Mouse (Mus musculus) forebrain, embryonic 14.5 days (tissue): ENCODE measurements around the gene Ncoa4. TPM values are rescaled to one million over a fixed set of nuclear protein-coding genes. Genes with fewer than 3 reads are reported as not detected.
A peak's percentile ranks its signal among the peaks of the same experiment; 100 is the strongest.

Experiments
- ATAC-seq: fragments of 200-750 bp; cut with Nextera tagmentation; 2 replicates; pipeline ENCODE4 v1.8.0; 2017; ENCODE audit warnings: mild to moderate bottlenecking, moderate library complexity
- DNase-seq: peaks from one replicate; pipeline ENCODE4 v3.0.0-alpha.2; 2015; ENCODE audit warnings: low spot score
- H3K27ac ChIP-seq: fragments of 300-500 bp; sonication (generic); 2 replicates; pipeline ENCODE4 v1.5.1; 2014; ENCODE audit warnings: low read depth, mild to moderate bottlenecking, control low read depth, low read length, moderate library complexity
- H3K27me3 ChIP-seq: fragments of 300-500 bp; sonication (generic); replicated peaks from 2 replicates; pipeline ENCODE4 v1.6.1; 2014; ENCODE audit warnings: low read length, control low read depth, mixed read lengths; ENCODE audit not compliant: control insufficient read depth, insufficient read depth
- H3K36me3 ChIP-seq: fragments of 300-500 bp; sonication (generic); 2 replicates; pipeline ENCODE4 v1.6.1; 2014; ENCODE audit warnings: low read length, control low read depth; ENCODE audit not compliant: control insufficient read depth, insufficient read depth
- H3K4me1 ChIP-seq: fragments of 300-500 bp; sonication (generic); 2 replicates; pipeline ENCODE4 v1.6.1; 2014; ENCODE audit warnings: antibody characterized with exemption, low read length, control low read depth; ENCODE audit not compliant: control insufficient read depth, insufficient read depth
- H3K4me2 ChIP-seq: fragments of 300-500 bp; sonication (generic); 2 replicates; pipeline ENCODE4 v1.6.1; 2014; ENCODE audit warnings: mild to moderate bottlenecking, control low read depth, low read length
- H3K4me3 ChIP-seq: fragments of 300-500 bp; sonication (generic); 2 replicates; pipeline ENCODE4 v1.5.1; 2014; ENCODE audit warnings: low read depth, low read length, control low read depth
- H3K9ac ChIP-seq: fragments of 300-500 bp; sonication (generic); 2 replicates; pipeline ENCODE4 v1.6.1; 2014; ENCODE audit warnings: mild to moderate bottlenecking, low read length, control low read depth, moderate library complexity
- H3K9me3 ChIP-seq: fragments of 300-500 bp; sonication (generic); replicated peaks from 2 replicates; pipeline ENCODE4 v1.6.1; 2016; ENCODE audit warnings: low read length, control low read depth, mixed read lengths; ENCODE audit not compliant: control insufficient read depth
- WGBS: fragments of 180-500 bp; shearing (Covaris S2); extraction: QIAGEN DNeasy Blood & Tissue Kit; methylation state at CpG from one replicate; pipeline ENCODE4 v1.1.7; 2014; 5-methylcytosine and 5-hydroxymethylcytosine counted together
- polyA plus RNA-seq: library from polyadenylated mRNA; unstranded; fragments of >200 nt; fragmentation: Nextera tagmentation; extraction: Ambion mirVana; gene quantifications from 2 replicates; pipeline ENCODE4 v1.2.1, GENCODE M21; 2014

Ncoa4 gene
- polyA plus RNA-seq, 1 experiment from 2014 or later, result 137 TPM

- H3K27me3 ChIP-seq, result no peaks in the 10 kb centered on the region
- peak within 1 kb of the TSS; percentile 93 for H3K4me3 ChIP-seq
- H3K27ac ChIP-seq, result peak within 1 kb of the TSS; percentile 46; the same call in 1 of the 2 replicates
- peak within 1 kb of the TSS; percentile 95 for H3K9ac ChIP-seq
- WGBS, result under 1% methylated on average over 63 of the region's 77 CpGs
- peak within 1 kb of the TSS; percentile 79 for H3K4me2 ChIP-seq
- ATAC-seq (peak; percentile 97), DNase-seq (peak; percentile 93)
- H3K9me3 ChIP-seq, result no peaks in the 10 kb centered on the region
- H3K4me1 ChIP-seq, result peaks cover 21% of the 10 kb centered on the region
- peaks cover 18% of the 10 kb centered on the region for H3K36me3 ChIP-seq
These were observed 42.3 kb downstream of the Ncoa4 start, which contains the start of the genes Timm23 and Parg for GRCm38 (mm10) chr14:32201791-32202451. Timm23 (minus strand) TSS chr14:32201898. Parg (plus strand) TSS chr14:32201949.

- Histone ChIP-seq H3K9me3 (no peaks in the 10 kb centered on the region), H3K4me2 (no peak overlapping the region), H3K4me3 (no peak overlapping the region), H3K27ac (no peak overlapping the region), H3K27me3 (no peaks in the 10 kb centered on the region), H3K4me1 (no peaks in the 10 kb centered on the region), H3K36me3 (peaks cover 3% of the 10 kb centered on the region), H3K9ac (no peak overlapping the region)
- ATAC-seq (no peak), DNase-seq (no peak)
These were observed 66.9 kb downstream of the Ncoa4 start for GRCm38 (mm10) chr14:32226601-32227000.

- Histone ChIP-seq H3K9me3 (no peaks in the 10 kb centered on the region), H3K4me1 (no peaks in the 10 kb centered on the region), H3K27me3 (no peaks in the 10 kb centered on the region), H3K9ac (no peak overlapping the region), H3K4me3 (no peak overlapping the region), H3K4me2 (no peak overlapping the region), H3K36me3 (peaks cover 6% of the 10 kb centered on the region), H3K27ac (no peak overlapping the region)
- ATAC-seq (no peak), DNase-seq (peak; percentile 80)
- WGBS, result 2% methylated on average over 2 of the region's 2 CpGs
These were observed 69.3 kb downstream of the Ncoa4 start for GRCm38 (mm10) chr14:32228996-32229395.

Other genes with a start within 250 kb of the Ncoa4 start
- gene Galnt15, start 130.9 kb upstream of the Ncoa4 start, polyA plus RNA-seq, result 0.27 and 0.39 TPM in 2 replicates
- 16.4 and 20.4 TPM in 2 replicates for gene Oxnad1, start 74.5 kb upstream of the Ncoa4 start, polyA plus RNA-seq
- 81.5 and 93.3 TPM in 2 replicates for gene Dph3, start 74.1 kb upstream of the Ncoa4 start, polyA plus RNA-seq
- not detected in 2 replicates for gene Msmb, start 17.8 kb upstream of the Ncoa4 start, polyA plus RNA-seq
- 258 and 290 TPM in 2 replicates for gene Timm23, start 42.0 kb downstream of the Ncoa4 start, polyA plus RNA-seq
- gene Parg, start 42.1 kb downstream of the Ncoa4 start, polyA plus RNA-seq, result 41.0 and 43.2 TPM in 2 replicates
- gene Ogdhl, start 162.2 kb downstream of the Ncoa4 start, polyA plus RNA-seq, result 17.5 and 19.8 TPM in 2 replicates
- gene 1700024G13Rik, start 228.5 kb downstream of the Ncoa4 start, polyA plus RNA-seq, result 0.84 and 1.1 TPM in 2 replicates